Mouse (Mus musculus): ENCODE results near the gene Setd5.

The Setd5 gene

DNA sequence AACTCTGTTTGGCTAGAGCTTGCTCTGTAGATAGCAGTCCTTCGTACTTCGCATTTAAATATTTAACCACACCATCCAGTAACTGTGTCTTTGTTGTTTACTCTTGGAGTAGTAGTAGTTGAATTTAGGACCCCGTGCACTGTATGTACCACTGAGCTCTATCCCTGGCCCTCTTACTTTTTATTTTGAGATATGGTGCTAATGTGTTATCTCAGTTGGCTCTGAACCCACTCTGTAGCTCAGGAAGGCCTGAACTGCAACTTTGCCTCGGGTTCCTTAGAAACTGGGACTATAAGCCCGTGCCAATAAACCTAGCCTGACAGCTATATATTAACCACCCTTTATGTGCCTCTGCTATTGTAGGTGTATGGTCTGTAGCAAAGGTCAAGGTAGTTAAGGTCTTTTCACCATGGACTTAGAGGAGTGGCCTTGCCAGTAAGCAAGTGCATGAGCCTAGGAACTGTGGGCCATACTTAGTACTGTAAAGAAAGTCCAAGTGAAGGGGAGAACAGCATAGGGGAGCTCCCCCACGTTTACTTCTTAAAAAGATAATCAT lies 22.5 kb upstream of the Setd5 start:
- DNase-seq (ENCODE audit: low spot score in 2 of 2), result no peak

DNA sequence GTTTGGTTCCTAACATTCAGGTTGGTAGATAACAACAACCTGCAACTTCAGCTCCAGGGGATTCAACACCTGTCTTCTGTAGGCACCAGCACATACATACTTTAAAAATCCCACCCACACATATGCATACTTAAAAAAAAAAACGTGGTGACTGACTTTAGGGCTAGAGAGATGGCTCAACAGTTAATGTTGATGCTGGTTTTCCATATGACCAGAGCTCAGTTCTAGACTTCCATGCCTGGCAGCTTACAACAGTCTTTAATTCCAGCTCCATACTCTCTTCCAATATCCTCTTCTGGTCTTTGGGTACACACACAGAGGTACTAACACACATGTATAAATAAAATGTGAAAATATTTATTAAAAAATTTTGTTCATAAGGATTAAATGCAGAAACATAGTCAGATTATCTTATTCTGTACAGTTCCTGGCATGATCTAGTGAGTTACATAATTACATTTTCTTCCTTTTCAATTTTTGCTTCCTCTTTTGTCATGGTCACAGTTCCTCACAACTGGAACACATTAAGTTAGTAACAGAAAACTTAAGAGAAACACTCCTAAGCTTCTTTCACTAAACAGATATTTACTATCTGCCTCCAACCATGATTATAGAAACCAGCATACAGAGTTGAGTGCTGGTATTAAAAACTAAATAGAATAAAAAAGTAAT lies 16.1 kb upstream of the Setd5 start:
- DNase-seq (ENCODE audit: low spot score in 2 of 2), result no peak

DNA sequence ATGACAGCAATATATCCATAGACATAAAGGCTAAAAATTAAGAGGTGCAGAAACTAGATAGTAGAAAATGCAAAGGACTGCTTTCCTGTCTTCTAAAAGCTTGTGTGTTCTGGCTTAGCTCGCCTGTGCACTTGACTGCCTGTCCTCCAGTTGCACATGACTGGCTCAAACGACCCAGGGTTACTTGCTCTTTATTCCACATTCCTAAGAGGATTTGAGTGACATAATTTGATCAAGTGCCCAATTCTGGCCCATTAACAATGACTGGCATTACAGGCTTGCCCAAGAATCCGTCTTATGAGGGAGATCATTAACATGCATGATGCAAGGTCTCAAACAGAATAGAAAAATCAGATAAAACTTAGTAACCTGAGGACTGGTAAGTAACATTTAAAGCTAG lies 14.9 kb upstream of the Setd5 start:
- DNase-seq (ENCODE audit: low spot score in 2 of 2), result no peak

DNA sequence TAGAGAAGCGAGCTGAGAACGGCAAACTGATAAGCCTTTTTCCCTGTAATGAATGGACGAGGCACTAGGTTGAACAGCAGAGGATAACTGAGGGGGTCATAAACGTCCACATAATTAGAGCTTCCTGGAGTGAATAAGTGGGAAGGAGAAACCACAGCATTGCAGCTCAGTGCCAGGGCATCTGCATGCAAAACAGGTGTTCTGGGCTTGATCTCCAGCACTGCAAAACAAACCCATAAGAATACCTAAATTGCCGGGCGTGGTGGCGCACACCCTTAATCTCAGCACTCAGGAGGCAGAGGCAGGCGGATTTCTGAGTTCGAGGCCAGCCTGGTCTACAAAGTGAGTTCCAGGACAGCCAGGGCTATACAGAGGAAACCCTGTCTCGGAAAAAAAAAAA lies 13.8 kb upstream of the Setd5 start:
- DNase-seq (ENCODE audit: low spot score in 2 of 2), result no peak

DNA sequence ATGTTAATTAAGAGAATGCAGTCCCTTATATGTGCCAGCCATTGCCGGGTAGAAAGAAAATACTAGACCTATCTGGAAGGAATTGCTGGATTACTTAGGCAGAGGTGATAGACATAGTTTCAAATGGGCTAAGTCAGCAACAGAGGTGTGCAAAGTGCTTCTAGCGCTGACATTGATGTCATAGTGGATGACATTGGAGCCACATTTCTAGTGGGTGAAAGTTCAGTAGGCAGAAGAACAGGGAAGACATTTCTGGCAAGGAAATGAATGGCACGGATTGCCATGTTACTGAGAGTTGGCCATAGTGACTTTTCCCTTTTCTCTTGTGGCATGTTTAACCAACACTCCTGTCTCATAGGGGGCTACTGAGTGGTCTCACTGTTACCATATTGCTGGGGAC lies 12.0 kb upstream of the Setd5 start:
- no peak for DNase-seq (ENCODE audit: low spot score in 2 of 2)

DNA sequence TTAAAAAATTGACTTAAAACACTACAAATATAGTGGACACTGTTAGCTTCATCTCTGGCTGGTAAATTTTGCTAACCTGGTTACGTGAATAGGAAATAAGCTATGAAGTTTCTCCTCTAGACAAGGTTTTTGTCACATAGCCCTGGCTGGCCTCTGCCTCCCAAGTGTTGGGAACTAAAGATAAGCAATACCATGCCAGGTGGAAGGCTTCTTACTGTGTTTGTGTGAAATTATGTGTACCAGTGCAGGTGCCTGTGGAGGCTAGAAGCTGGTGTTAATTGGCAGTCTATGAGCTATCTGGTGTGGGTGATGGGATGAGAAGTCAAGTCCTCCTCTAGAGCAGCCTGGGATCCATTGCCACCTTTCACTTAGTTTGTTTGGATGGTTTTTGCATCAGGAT lies 8.0 kb upstream of the Setd5 start:
- DNase-seq (ENCODE audit: low spot score in 2 of 2), result no peak

DNA sequence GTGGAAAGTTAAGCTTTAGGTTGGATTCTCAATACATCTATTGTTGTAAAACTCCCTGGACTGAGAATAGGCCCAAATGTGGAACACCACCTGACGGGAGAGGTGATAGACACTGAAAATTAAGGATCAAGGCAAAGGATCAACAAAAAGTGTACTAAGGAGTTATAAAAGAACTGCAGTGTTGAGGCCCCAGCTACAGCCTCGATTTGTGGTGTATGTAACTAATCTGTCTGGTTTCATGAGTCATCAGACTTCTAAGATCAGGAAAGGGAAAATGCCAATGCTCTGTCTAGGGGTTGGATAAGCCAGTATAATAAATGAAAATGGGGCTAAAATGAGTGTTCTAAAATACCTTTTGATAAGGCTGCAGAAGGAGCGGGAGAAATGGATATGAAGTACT lies 1.9 kb upstream of the Setd5 start:
- DNase-seq (ENCODE audit: low spot score in 2 of 2), result no peak

DNA sequence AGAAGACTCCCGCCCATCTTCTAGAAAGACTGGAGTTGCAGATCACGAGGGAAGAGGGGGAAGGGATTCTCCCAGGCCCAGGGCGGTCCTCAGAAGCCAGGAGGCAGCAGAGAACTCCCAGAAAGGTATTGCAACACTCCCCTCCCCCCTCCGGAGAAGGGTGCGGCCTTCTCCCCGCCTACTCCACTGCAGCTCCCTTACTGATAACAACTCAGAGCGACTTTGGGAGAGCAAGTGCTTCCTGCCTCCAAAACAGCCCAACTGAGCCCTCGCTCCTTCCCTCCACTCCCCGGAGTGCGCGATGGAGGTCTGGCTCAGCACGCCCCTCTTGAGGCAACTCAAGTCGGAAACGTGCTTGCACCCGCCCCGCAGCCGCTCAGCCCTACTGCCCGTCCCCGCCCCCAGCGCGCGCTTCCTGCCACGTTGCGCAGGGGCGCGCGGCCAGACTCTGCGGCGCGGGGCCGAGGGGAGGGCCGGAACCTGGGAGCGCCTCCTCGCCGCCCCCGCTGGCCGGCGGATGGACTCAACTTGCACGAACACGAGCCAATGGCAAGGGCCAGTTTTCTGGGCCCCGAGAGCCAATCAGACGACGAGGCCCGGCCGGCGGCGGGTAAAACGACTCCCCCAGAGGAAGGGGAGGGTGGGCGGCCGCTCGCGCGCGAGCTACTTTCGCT lies 1.0 kb upstream of the Setd5 start:
- DNase-seq (ENCODE audit: low spot score in 2 of 2), result peak; percentile 89 to 94

DNA sequence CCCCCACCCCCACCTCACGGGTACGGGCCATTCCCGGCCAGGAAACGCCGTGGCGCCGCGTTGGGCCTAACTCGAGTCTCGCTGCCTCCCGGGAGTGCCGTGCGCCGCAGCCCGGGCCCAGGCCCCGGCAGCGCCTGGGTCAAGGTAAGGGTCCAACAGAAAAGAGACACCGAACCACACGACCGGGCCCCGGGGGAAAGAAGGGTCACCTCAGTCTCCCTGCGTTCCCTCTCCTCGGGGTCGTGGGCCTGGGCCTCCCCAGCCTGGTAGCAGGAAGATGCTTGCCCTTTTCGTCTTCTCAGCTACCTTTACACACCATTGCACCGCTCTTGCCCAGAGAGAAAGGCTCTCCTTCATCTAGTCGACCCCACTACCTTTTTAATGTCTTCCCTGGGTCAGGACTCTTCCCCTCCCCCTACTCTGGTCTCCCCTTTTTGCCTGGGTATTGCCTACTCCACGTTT lies 435 bp downstream of the Setd5 start:
- DNase-seq (ENCODE audit: low spot score in 2 of 2), result no peak

DNA sequence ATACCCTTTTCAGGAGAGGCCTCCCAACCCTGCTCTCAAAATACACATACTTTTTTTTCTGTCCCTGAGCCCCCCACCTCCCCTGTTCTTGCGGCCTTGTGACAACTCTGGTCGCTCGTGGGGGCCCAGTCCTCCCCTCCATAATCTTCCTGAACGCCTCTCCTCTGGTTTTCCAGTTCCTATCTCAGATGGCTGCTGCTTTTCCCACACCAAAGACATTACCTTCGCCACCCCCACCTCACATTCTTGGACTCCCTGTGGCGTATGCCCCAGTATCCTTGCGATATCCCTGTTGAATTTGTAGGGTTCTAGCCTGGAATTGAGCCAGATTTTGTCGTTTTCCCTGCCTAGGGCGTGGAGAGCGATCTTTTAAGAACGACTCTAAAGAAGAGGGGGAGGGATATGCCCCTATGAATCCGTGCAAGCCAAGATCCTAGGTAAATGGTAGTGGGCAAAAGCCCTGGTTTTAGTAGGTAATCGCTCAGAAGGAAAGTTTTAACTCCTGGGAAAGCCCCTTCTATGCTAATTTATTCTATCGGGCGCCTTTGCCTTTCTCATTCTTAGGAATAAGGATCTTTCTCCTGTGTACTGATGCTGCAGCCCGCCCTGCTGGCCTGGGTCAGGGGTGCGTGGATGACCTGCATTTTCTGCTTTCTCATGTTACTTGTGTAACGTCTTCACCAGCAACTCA lies 1.0 kb downstream of the Setd5 start:
- DNase-seq (ENCODE audit: low spot score in 2 of 2), result peak; percentile 31 to 72

DNA sequence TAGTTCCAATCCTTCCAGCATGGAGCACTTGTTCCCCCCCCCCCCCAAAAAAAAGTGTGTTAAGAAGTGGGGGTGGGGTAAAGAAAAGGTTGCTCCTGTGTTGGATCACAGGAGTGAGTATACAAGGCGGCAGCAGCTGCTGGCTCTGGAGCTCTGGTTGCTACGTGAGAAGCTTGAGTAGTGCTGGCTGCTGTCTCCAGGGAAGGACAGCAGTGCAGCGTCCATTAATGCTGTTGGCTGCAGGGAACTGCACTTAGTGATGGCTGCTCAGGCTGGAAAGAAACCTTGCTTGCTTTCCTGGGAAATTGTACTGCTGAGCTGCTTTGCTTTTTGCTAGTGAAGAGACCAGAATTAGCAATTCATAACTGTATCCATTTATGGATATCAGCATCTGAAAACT lies 2.3 kb downstream of the Setd5 start:
- no peak for DNase-seq (ENCODE audit: low spot score in 2 of 2)

DNA sequence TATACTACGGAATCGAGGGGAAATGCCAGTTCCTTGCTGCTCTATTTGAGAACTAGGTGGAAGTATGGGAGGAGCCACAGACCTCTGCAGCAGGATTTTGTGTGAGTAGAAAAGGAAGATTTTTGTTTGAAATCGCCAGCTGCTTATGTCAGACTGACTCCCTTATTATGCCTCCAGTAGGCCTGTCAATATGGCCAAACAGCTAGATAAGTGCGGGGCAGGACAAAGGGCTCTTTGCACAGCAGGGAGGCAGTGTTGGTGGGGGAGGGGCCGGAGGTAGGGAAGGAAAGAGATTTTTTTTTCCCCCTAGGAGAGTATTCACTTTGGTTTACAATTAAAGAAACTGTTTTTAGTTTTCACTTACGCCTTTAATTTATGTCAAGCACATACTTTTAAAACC lies 5.1 kb downstream of the Setd5 start:
- DNase-seq (ENCODE audit: low spot score in 2 of 2), result no peak

DNA sequence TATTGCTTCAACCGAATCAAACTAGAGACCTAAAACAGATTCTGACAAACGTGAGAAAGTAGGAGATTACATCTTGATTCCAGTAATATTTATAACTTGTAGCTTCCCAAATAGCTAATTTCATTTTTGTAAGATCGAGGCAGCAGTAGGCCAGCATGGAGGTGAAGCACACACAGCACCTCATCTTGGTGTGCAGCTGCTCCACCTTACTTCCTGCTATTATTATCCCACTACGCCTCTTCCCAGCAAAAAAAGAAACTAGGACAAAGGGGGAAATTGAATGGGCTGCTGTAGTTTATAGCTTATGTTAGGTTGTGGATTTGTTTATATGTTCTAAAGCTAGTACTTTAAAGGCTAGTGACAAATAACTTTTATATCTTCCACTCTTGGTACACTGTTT lies 7.4 kb downstream of the Setd5 start:
- DNase-seq (ENCODE audit: low spot score in 2 of 2), result no peak

DNA sequence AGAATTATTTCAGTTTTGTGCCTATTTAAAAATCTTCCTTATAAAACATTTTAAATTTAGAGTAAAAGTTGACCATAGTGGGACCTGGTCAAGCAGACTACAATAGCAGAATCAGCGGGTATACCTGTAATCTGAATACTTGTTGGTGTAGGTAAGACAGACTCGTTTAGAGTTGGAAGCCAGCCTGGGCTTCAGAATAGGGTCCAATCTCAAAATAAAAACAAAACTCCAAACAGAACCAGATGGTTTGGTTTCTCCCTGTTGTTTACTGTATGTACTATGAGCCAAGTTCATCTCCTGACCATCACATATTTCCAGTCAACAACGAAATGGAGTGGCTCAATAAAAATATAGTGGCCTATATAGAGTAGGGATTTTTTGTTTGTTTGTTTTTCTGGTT lies 16.0 kb downstream of the Setd5 start:
- no peak for DNase-seq (ENCODE audit: low spot score in 2 of 2)

DNA sequence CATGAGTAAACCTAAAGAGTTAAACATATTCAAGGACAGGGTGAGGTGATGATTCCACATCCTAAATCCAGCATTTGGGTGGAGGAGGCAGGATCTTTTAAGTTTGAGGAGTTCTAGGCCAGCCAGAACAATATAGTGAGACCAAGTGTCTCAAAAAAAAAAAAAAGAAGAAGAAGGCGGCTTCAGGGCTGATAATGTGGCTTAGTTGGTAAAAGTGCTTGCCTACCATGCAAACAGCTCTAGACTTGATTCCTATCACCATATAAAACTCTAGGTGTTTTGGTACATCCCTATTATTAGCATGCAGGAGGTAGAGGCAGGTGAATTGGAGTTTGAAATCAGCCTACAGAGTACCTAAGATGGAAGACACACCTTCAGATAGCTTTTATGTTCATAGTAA lies 18.4 kb downstream of the Setd5 start:
- DNase-seq (ENCODE audit: low spot score in 2 of 2), result no peak

DNA sequence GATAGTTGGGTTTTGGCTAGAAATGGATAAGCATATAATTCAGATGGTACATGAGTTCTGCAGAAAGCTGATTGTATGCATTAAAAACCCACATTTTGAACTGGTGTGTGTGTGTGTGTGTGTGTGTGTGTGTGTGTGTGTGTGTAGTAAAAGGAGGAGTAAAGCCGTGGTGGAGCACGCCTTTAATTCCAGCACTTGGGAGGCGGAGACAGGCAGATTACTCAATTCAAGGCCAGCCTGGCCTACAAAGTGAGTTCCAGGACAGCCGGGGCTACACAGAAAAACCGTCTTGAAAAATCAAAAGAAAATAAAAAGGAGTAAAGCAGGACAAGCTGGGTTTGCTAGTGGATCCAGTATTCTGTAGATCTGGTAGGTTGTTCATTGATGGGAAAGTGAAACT lies 20.5 kb downstream of the Setd5 start:
- no peak for DNase-seq (ENCODE audit: low spot score in 2 of 2)

DNA sequence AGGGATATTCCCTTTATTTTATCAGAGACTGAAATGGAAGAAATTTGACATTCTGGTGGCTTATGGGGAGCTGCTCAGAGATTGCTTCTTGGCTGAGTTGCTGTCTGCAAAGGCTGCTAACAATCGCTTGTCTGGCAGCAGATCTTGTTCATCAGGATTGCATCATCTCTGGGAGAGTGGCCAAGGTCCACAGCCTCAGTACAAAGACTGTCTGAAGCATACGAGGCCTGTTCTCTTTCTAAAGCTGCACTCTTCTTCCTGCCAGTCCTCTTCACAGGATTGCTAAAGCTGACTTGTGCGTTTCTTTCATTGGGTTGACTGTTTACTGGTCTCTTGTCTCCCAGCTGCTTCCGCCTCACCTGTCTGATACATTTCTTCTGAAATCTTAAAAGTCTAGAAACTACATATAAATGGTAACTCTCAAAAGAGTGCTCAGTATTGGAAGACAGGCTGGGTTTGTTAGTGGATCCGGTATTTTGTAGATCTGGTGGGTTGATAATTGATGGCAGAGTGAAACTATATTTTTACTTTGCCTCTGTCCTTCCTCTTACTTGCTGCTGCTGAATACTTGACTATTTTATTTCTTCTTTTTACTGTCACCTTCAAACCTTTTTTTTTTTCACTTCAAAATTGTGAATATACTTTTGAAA lies 22.6 kb downstream of the Setd5 start:
- DNase-seq (ENCODE audit: low spot score in 2 of 2), result peak in 1 of 2 experiments; percentile 35

DNA sequence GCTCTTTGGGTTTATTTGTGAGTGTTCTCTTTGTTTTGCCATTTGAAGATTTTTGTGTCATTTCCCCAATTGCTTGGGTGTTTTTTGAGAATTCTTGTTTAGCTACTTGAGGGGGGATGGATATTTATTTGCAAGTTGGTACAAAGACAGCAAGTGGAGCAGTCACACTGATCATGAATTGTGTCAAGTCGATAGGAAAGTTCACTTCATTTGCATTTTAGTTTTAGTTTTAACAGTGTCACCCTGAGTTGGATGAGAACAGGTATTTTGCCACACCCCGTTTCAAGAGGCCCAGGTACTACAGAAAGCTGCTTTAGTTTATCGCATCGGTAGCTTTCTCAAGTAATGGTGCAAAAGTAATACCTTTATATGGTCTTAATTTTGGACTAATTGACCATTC lies 25.4 kb downstream of the Setd5 start:
- DNase-seq (ENCODE audit: low spot score in 2 of 2), result no peak

DNA sequence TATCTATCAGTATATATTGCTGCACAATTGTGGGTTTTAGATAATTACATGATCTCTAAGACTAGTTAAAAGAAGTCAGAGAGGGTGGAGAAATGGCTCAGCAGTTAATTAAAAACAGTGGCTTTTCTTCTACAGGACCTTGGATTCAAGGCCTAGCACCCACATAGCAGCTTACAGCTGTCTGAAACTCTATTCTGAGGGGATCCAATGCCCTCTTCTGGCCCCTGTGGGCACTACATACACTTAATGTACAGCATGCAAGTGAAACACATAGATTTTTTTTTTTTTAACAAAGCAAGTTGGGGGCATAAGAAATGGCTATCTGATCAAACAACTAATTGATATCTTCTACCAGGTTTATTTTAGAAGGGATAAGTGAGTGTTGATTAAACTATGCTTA lies 26.6 kb downstream of the Setd5 start:
- DNase-seq (ENCODE audit: low spot score in 2 of 2), result peak; percentile 68 to 79

DNA sequence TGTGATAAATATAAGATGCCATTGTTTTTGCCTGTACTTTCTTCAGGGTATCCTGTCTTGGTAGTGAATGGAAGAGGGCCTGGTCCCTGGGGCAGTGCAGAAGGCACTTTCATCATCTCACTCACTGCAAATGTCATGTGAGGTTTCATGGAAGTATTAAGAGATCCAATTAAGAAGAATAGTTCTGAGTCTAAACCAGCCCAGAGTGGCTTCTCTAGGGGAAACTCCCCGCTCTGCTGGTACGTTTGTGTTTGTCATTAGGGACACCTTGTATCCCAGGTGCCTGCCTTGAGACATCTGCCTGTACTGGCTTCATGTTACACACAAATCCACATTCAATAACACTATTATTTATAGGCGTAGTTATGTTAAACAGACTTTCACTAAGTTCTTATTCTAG lies 32.2 kb downstream of the Setd5 start:
- no peak for DNase-seq (ENCODE audit: low spot score in 2 of 2)

DNA sequence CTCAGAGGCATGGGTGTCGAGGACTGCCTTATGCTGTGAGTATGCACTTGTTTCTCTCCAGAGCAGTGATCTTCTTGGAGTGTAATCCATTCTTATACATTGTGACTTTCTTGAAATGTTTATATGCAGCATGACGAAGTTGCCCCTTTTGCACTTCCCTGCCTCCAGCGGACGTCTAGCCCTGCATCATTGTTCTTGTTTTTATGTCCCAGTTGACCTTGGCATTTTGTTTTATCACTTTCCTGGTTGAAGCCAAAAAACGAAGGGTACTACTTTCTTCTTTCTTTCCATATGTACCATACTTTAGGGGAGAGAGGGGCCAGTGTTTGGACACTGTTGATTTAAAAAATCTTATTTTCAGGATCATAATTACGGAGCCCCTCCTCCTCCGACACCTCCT lies 32.8 kb downstream of the Setd5 start:
- DNase-seq (ENCODE audit: low spot score in 2 of 2), result no peak

DNA sequence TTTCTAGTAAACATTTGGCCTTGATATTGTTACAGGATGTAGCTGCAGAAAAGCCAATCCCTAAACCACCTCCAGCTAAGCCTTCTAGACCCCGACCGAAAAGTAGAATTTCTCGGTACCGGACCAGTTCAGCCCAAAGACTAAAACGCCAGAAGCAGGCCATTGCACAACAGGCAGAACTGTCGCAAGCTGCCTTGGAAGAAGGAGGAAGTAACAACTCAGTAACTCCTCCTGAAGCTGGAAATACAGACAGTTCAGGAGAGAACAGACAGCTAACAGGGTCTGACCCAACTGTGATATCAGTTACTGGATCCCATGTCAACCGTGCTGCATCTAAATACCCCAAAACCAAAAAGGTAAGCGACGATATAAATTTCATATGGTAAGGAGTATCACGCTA lies 43.6 kb downstream of the Setd5 start:
- DNase-seq (ENCODE audit: low spot score in 2 of 2), result no peak
